Mouse (Mus musculus) liver, postnatal 0 days (tissue): ENCODE measurements at regions not wholly inside any gene's neighbourhood (a gene's known extent, or its start where the extent isn't known, plus 50 kb on each side); places are given as distances from the start of the nearest gene placed in this dataset.
A peak's percentile ranks its signal among the peaks of the same experiment; 100 is the strongest.

Experiments used
- ATAC-seq: fragments of 200-750 bp; cut with Nextera tagmentation; 2 replicates; pipeline ENCODE4 v1.8.0; 2017; ENCODE audit warnings: mild to moderate bottlenecking, moderate library complexity
- DNase-seq: peaks from one replicate; pipeline ENCODE4 v3.0.0-alpha.2; 2016
- H3K27ac ChIP-seq: fragments of 300-500 bp; sonication (generic); 2 replicates; pipeline ENCODE4 v1.5.1; 2014; ENCODE audit warnings: antibody characterized with exemption, moderate library complexity, mild to moderate bottlenecking, low read depth
- H3K27me3 ChIP-seq: fragments of 300-500 bp; sonication (generic); 2 replicates; pipeline ENCODE4 v1.6.1; 2014; ENCODE audit warnings: low read length, control low read depth, mixed read lengths; ENCODE audit not compliant: insufficient read depth
- H3K36me3 ChIP-seq: fragments of 300-500 bp; sonication (generic); replicated peaks from 2 replicates; pipeline ENCODE4 v1.6.1; 2014; ENCODE audit warnings: mild to moderate bottlenecking, control low read depth, low read length, moderate library complexity, mixed read lengths; ENCODE audit not compliant: insufficient read depth
- H3K4me1 ChIP-seq: fragments of 300-500 bp; sonication (generic); 2 replicates; pipeline ENCODE4 v1.6.1; 2014; ENCODE audit warnings: antibody characterized with exemption, mild to moderate bottlenecking, control low read depth; ENCODE audit not compliant: insufficient read depth
- H3K4me2 ChIP-seq: fragments of 300-500 bp; sonication (generic); 2 replicates; pipeline ENCODE4 v1.6.1; 2014; ENCODE audit warnings: low read depth, mild to moderate bottlenecking, low read length, moderate library complexity, mixed read lengths
- H3K4me3 ChIP-seq: fragments of 300-500 bp; sonication (generic); 2 replicates; pipeline ENCODE4 v1.5.1; 2014; ENCODE audit warnings: low read depth, low read length
- H3K9ac ChIP-seq: fragments of 300-500 bp; sonication (generic); replicated peaks from 2 replicates; pipeline ENCODE4 v1.6.1; 2014; ENCODE audit warnings: mild to moderate bottlenecking, moderate library complexity
- H3K9me3 ChIP-seq: fragments of 300-500 bp; sonication (generic); 2 replicates; pipeline ENCODE4 v1.6.1; 2016; ENCODE audit warnings: mild to moderate bottlenecking, control low read depth, low read length, mixed read lengths
- CTCF ChIP-seq: sonication (generic); IDR thresholded peaks from 2 replicates; pipeline ENCODE4 v1.5.1; 2016; ENCODE audit warnings: antibody characterized with exemption, low read depth
- EP300 ChIP-seq: IDR thresholded peaks from 2 replicates; pipeline ENCODE4 v1.6.1; 2016; ENCODE audit warnings: antibody characterized with exemption, low read depth, mild to moderate bottlenecking
- WGBS: fragments of 180-500 bp; shearing (Covaris S2); extraction: QIAGEN DNeasy Blood & Tissue Kit; methylation state at CpG from one replicate; pipeline ENCODE4 v1.1.7; 2014; ENCODE audit not compliant: insufficient replicate concordance; 5-methylcytosine and 5-hydroxymethylcytosine counted together

DNA sequence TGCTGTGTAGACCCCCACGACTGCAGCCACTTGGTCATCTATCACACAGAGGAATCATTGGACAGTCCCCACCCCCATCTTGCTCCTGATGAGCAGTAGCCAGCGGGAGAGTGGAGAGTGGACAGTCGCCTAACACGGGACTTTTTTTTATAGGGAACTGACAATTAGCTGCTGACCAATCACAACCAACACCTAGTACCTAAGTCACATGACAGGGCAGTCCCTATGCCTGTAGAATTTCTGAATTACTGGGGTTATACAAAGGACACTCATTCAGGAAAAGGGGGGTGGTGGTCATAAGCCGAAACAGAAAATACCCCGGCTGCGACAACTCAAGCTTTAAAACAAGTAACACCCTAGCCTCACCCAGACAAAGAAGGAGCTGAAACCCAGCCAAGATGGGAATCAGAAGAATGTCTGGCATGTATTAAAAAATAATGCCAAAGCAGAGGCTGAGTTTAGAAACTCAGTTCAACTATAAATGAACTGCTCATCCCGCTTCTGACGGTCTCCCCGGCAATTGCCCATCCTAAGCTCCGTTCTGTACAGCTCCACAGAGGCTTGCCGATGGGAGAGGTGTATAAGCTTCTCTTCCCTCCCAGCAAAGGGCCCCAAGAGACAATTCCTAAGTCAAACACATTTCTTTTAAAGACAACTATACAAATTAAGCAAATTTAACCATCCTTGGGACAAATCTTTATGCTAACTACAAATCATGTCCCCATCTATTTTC lies 313.8 kb downstream of the Tex13c3 start:
- H3K9ac ChIP-seq = no peak overlapping the region

GRCm38 (mm10) chrX:19165891-19166644 lies 315.1 kb downstream of the Tex13c3 start:
- no peaks in the 10 kb centered on the region for H3K27me3 ChIP-seq

More for the DNA sequence above, 313.8 kb downstream of the Tex13c3 start:
- Histone ChIP-seq H3K4me2 (peak overlapping the region; percentile 52), H3K4me3 (peak overlapping the region; percentile 38), H3K27me3 (no peaks in the 10 kb centered on the region), H3K36me3 (no peaks in the 10 kb centered on the region), H3K27ac (no peak overlapping the region), H3K9me3 (no peaks in the 10 kb centered on the region), H3K4me1 (no peaks in the 10 kb centered on the region)
- ATAC-seq = 0 out of 2 replicates have a peak, but pooled peaks have one; percentile 23
- peak; percentile 13 for DNase-seq
- TF ChIP-seq EP300 (no peak), CTCF (no peak)
- 47% methylated on average over 12 of the region's 12 CpGs for WGBS

DNA sequence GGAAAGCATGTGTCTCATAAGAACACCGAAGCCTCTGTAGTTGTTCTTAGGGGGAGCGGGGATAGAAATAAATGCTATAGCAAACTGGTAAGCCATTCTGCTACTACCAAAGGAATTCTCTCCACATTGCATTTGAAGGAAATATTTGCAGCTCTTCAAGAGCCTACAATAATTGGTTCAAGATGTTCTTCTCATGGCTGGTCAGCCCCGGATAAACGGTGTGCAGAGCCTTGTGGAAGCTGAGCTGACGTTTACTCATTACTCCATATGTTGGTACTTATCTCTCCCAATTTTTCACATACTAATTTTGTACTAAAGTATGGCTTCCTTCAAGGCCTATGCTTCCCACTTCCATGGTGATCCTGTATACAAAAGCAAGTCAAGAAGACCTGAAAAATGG lies 317.0 kb downstream of the Tex13c3 start:
- no peak for TF ChIP-seq EP300
- no peak for TF ChIP-seq CTCF
- DNase-seq = no peak

More at GRCm38 (mm10) chrX:19165891-19166644, 315.1 kb downstream of the Tex13c3 start:
- no peak for DNase-seq
- H3K36me3 ChIP-seq = no peaks in the 10 kb centered on the region
- no peaks in the 10 kb centered on the region for H3K4me1 ChIP-seq
- no peak for TF ChIP-seq CTCF
- TF ChIP-seq EP300 = no peak
- H3K27ac ChIP-seq = no peak overlapping the region
- no peak overlapping the region for H3K9ac ChIP-seq
- H3K9me3 ChIP-seq = no peaks in the 10 kb centered on the region
- 36% methylated on average over 5 of the region's 5 CpGs for WGBS
- H3K4me2 ChIP-seq = peak overlapping the region; percentile 52; the same call in 1 of the 2 replicates
- peak overlapping the region; percentile 38 for H3K4me3 ChIP-seq
- ATAC-seq = no peak

DNA sequence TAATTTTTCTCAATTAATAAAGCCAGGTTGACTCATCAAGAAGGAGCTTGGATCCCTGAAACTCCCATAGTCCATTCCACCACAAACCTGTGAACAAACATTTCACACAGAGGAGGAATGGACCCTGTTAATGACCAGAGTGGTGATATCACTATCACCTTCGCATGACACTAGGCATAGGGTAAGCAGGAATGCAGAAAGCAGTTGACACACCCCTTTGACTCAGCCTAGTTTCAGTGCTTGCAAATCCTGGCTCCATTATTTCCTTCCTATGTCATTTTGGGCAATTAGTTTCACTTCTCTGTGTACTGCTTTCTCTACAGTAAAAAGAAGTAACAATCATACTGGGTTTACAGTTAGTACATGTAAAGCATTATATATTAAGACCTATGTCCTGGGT lies 318.2 kb downstream of the Tex13c3 start:
- TF ChIP-seq EP300 = no peak
- TF ChIP-seq CTCF = no peak
- Histone ChIP-seq H3K9ac (no peak overlapping the region), H3K36me3 (no peaks in the 10 kb centered on the region; the same call in 1 of the 2 replicates), H3K4me2 (no peak overlapping the region), H3K27me3 (no peaks in the 10 kb centered on the region), H3K9me3 (no peaks in the 10 kb centered on the region), H3K4me1 (no peaks in the 10 kb centered on the region), H3K27ac (no peak overlapping the region), H3K4me3 (no peak overlapping the region)
- ATAC-seq (no peak), DNase-seq (no peak)
- 27% methylated on average over 1 of the region's 1 CpGs for WGBS

More for the DNA sequence above, 317.0 kb downstream of the Tex13c3 start:
- ATAC-seq = no peak
- Histone ChIP-seq H3K4me2 (no peak overlapping the region), H3K4me1 (no peaks in the 10 kb centered on the region), H3K27me3 (no peaks in the 10 kb centered on the region), H3K9me3 (no peaks in the 10 kb centered on the region), H3K4me3 (no peak overlapping the region), H3K36me3 (no peaks in the 10 kb centered on the region), H3K27ac (no peak overlapping the region), H3K9ac (no peak overlapping the region)
- 81% methylated on average over 5 of the region's 5 CpGs for WGBS

GRCm38 (mm10) chrX:19162351-19162750 lies 318.8 kb downstream of the Tex13c3 start:
- no peak overlapping the region for H3K9ac ChIP-seq
- ATAC-seq (no peak), DNase-seq (no peak)
- no peak for TF ChIP-seq CTCF
- TF ChIP-seq EP300 = no peak
- no peaks in the 10 kb centered on the region for H3K9me3 ChIP-seq
- H3K27me3 ChIP-seq = no peaks in the 10 kb centered on the region
- no peak overlapping the region for H3K4me3 ChIP-seq
- no peak overlapping the region for H3K27ac ChIP-seq
- H3K36me3 ChIP-seq = no peaks in the 10 kb centered on the region; the same call in 1 of the 2 replicates
- H3K4me1 ChIP-seq = no peaks in the 10 kb centered on the region
- no peak overlapping the region for H3K4me2 ChIP-seq

DNA sequence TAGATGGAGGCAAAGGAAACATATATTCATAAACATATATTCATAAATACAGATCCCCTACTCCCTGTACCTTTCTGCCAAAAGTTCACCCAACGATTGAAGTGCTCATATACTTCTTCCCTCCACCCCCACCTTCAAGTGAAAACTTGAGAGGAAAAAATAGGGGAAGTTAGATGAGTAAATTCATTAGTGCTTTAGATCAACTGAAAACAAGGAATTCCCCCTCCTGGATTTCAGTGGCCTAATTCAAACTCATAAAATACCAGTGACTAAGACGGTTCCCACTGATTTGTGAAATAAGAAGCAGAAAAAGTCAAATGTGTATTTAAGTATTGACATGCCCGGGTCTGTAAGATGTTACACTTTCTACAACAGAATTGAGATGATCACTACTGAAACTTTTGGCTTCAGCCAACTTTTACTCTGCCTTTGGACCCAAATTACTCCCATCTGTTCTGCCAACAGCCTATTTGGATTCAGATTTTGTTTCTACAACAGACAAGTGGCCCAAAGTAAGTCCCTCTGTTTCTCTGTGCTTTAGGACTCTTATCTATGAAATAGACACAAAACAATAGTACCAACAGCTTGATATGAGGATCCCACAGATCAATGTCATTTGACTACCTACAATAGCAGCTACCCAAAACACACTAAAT lies 320.7 kb downstream of the Tex13c3 start:
- Histone ChIP-seq H3K36me3 (no peaks in the 10 kb centered on the region; the same call in 1 of the 2 replicates), H3K4me2 (no peak overlapping the region), H3K4me1 (no peaks in the 10 kb centered on the region), H3K27ac (no peak overlapping the region), H3K4me3 (no peak overlapping the region), H3K9me3 (no peaks in the 10 kb centered on the region), H3K9ac (no peak overlapping the region), H3K27me3 (no peaks in the 10 kb centered on the region)
- ATAC-seq = no peak
- no peak for TF ChIP-seq EP300
- TF ChIP-seq CTCF = no peak
- 57% methylated on average over 3 of the region's 3 CpGs for WGBS
- no peak for DNase-seq
